Mouse (Mus musculus): ENCODE results near the gene Slc38a6. TPM values are rescaled to one million over a fixed set of nuclear protein-coding genes. Genes with fewer than 3 reads are reported as not detected.
A peak's percentile ranks its signal among the peaks of the same experiment; 100 is the strongest.

Gene Slc38a6
- total RNA-seq, 2 experiments from 2014 or later = 1.7 to 3.6 TPM

DNA sequence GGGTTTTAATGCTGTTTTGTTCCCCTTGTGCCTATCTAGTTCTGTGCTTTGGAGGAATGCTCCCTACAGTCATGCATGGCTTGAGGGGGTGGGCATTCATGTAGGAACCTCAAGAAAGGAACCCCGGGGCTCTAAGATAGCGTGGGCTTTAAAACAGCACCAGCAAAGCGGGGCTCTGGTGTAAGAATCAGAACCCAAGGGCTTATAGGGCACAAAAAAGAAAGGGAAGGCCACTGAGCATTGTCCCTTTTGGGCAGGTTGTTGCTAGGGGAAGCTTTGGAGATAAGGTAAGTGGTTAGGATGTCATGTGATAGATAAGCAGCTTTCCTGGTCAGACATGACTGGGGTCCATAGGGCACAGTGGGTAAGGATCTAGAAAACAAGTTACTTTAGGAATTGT, 2.0 kb downstream of the Slc38a6 start:
- intact Hi-C loops (cut with DNase I) = no loop called here
- H3K4me3 ChIP-seq = no peak overlapping the region
- no peak overlapping the region for H3K27ac ChIP-seq
- no peak for TF ChIP-seq CTCF (IDR thresholded peaks at IDR 0.05)
- no peak for DNase-seq

DNA sequence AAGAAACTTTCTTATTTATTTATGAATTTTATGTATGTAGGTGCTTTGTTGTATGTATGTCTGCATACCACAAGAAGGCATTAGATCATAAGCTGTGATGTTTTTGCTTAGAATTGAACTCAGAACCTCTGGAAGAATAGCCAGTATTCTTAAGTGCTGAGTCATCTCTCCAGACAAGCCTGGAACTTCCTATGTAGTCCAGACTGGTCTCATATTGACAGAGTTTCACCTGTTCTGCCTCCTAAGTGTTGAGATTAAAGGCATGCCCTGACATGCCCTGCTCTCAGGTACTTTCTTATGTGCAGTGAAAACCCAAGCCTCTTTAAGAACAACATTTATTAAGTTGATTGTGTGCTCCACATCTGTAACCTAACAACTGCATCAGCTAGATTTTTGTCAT, 8.3 kb downstream of the Slc38a6 start:
- intact Hi-C loops (cut with DNase I) = no loop called here
- TF ChIP-seq CTCF (IDR thresholded peaks at IDR 0.05) = no peak
- Histone ChIP-seq H3K4me3 (no peak overlapping the region), H3K27ac (no peak overlapping the region)
- DNase-seq = no peak

DNA sequence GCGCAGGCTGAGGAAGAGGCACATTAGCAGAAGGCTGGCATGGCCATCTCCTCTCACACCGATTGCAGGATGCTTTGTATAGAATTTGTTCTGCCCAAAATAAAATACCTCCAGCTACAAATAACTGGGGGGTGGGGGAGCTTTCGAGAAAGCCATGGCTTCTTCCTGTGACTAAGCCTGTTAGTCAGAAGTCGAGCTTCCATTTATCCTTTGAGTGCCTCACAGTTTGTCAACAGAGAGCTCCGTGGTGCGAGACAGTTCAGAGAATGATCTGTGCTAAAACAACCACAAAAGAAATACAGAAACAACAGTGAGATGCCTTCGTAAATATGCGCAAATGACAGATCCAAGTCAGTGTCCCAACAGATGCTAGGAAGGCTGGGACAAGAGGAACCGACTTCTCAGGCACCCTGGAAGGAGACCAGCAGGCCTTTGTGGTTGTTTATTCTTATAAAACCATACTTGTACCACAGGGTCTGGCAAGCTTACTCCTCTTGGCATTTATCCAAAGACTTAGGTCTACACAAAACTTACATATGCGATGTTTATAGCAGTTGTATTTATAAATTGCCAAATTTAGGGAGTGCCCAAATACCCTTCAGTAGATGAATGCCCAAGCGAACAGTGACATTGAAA, 9.0 kb downstream of the Slc38a6 start:
- intact Hi-C loops (cut with DNase I) = no loop called here
- no peak overlapping the region for H3K27ac ChIP-seq
- no peak overlapping the region for H3K4me3 ChIP-seq
- no peak for DNase-seq
- TF ChIP-seq CTCF (IDR thresholded peaks at IDR 0.05) = no peak

DNA sequence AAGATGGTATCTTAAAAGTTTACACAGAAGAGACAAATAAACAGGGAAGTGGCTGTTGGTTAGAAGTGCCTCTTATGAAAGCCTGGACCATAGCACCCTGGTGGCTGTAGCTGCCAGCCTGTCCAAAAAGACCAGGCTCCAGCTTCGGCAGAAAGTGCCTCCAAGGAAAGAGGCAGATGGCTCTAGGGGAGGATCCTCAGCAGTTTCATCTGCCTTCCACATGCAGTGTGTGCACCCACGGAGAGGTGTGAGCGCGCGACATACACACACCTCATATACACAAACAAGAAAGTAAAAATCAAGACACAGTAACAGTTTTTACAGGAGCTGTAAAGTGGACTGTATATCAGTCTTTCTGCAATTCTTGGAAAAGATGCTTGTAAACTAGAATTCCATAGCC, 12.0 kb downstream of the Slc38a6 start:
- intact Hi-C loops (cut with DNase I) = no loop called here
- Histone ChIP-seq H3K27ac (no peak overlapping the region), H3K4me3 (no peak overlapping the region)
- no peak for DNase-seq
- no peak for TF ChIP-seq CTCF (IDR thresholded peaks at IDR 0.05)

DNA sequence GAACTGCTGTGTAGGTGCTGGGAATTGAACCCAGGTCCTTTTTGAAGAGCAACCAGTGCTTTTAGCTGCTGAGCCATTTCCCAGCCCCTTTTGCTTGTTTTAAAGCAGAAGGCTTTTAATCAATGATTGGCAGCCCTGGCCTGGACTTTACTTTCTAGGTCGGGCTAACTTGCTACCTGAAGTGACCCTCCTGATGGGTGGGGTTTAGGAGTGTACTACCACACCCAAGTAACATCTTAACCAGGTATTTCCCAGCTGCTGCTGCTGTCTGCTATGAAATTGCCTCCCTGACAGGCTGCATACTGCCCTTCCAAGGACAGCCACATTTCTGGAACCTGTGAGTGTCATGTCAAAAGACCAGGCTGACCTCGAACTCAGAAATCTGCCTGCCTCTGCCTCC, 14.0 kb downstream of the Slc38a6 start:
- TF ChIP-seq CTCF (IDR thresholded peaks at IDR 0.05) = no peak
- Histone ChIP-seq H3K4me3 (no peak overlapping the region), H3K27ac (no peak overlapping the region)
- intact Hi-C loops (cut with DNase I) = no loop called here
- no peak for DNase-seq

DNA sequence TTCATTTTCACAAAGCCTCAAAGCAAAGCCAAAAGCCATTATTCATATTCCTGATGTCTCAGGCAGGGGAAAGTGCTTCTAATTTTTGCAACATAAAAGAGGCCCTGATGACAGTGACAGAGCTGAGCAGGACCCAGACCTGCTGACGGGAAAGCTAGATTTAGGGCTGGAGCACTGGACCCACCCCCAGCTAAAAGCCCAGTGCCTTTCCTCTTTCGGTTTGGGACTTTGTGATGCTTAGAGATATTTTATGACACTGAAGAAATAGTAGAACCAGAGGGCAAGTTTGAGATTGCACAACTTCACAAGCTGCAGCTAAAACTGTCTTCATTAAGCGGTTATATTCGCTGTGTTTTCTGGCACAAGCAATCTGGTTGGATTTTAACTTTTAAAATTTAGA, 18.1 kb downstream of the Slc38a6 start:
- peak overlapping the region; percentile 51 for H3K4me3 ChIP-seq
- intact Hi-C loops (cut with DNase I) = no loop called here
- peak overlapping the region; percentile 80 for H3K27ac ChIP-seq
- peak; percentile 36 for DNase-seq
- TF ChIP-seq CTCF (IDR thresholded peaks at IDR 0.05) = no peak

DNA sequence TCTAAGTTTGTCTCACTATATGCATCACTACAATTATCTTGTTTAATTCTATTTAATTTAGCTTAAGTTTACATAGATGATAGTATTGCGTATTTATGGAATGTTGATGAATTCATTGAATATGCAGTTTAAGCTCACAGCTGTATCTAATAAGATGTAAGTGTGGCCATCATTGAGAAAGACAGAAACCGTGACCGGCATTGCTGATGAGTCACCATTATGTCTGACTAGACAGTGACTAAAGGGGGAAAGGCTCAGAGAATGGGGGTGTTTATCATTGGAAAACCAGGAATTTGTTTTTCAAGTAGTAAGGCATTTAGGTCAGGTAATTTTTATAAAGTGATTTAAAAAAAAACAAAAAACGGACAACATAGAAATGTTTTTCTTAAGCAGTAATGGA, 21.2 kb downstream of the Slc38a6 start:
- intact Hi-C loops (cut with DNase I) = no loop called here
- DNase-seq = no peak
- TF ChIP-seq CTCF (IDR thresholded peaks at IDR 0.05) = no peak
- H3K27ac ChIP-seq = no peak overlapping the region
- no peak overlapping the region for H3K4me3 ChIP-seq

DNA sequence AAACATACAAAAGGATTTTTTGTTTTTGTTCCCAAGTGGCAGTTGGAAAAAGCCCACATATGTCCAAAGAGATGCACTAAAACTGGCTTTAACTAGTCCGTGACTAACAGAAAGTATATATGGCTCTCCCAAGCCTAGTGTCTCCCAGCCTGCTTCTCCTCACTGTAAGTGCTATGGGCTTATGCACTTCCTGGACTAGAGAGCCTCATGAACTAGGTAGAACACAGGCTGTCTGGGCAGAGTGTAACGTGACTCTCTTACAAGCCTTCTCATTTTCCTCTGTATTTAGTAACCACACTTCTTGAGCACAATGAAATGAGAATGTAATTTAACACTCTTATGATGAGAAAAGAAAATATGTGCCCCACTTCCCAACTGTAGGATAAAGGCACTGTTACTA, 22.1 kb downstream of the Slc38a6 start:
- Histone ChIP-seq H3K4me3 (no peak overlapping the region), H3K27ac (no peak overlapping the region)
- intact Hi-C loops (cut with DNase I) = no loop called here
- TF ChIP-seq CTCF (IDR thresholded peaks at IDR 0.05) = no peak
- DNase-seq = no peak

DNA sequence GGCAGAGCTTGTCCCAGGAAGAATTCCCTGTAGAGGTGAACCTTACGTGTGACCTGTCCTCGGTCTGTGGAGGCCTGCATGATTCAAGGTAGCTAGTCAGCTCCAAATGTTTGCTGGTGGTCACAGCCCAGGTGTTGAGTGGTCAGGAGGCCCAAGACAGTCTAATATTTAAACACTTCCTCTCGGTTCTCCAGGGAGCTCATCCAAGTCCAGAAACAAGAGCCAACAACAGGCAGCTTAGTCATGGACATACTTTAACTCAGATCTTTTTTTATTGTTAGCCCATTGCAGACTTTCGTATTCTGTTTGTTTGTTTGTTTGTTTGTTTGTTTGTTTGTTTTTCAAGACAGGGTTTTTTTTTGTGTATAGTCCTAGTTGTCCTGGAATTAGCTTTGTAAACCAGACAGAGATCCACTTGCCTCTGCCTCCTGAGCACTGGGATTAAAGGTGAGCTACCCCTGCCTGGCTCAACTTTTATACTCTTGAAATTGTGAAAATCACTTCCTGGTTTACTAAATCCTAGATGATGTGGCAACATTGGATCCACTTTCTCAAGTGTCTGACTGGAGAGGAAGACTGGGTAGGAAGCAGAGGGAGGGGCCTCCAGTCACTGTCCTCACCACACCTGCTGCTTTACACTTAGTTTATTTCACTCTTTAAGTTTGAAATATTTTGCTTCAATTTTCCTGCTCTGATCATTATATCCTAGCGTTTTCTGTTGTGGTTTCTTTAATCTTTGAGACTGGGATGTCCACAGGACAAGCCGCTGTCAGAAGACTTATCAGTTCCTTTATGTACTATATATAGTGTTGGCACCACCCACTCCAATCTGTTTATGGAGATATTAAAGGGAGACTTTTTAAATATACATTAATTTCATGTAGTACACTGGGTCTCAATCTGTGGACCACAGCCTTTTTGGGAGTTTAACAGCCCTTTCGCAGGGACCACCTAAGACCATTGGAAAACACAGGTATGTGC, 31.4 kb downstream of the Slc38a6 start:
- DNase-seq = no peak
- TF ChIP-seq CTCF (IDR thresholded peaks at IDR 0.05) = no peak
- Histone ChIP-seq H3K4me3 (no peak overlapping the region), H3K27ac (no peak overlapping the region)
- intact Hi-C loops (cut with DNase I) = no loop called here

DNA sequence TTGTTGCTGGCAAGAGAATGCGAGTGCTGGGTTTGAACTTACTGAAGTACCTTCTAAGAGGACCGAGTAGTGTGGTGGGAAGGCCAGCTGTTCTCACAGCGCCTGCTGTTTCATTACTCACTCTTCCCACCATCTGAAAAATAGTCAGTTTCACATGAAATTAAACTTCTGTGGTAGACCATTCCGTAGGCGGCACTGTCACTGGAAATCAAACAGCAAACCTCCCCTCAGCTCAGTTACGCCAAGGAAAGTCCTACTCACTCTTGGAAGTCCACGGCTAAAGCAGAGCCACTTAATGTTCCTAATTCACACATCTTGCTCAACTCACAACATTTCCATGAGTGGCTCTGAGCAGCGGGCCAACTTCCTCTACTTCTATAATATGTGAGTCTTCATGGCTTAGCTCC, 37.6 kb downstream of the Slc38a6 start:
- no peak for DNase-seq
- TF ChIP-seq CTCF (IDR thresholded peaks at IDR 0.05) = no peak
- Histone ChIP-seq H3K4me3 (no peak overlapping the region), H3K27ac (peak overlapping the region; percentile 90)
- intact Hi-C loops (cut with DNase I) = loop anchor here (2.0 to 10.0 kb wide), 4 partner anchors 37 to 303 kb away; partner anchors contain the start of genes Slc38a6 and Trmt5

DNA sequence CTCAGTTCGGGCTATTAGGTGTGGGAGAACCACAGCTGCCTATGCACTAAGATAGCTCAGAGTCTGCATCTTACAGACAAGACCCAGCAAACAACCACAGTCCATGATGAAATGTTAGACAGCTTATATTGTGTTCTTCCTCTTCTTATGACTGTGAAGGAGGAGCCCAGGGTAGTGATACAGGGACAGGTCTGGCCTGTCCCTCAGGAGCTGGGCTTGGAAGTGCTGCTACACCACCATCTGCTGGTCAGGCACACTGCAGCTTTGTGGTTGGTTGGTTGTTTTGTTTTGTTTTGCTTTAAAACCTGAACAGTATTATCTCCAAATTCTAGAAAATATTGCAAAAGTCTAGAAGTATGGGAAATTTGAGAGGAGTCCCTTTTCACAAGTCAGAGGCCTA, 38.2 kb downstream of the Slc38a6 start:
- intact Hi-C loops (cut with DNase I) = loop anchor here (1.0 to 10.0 kb wide), 5 partner anchors 38 to 304 kb away; partner anchors contain the start of genes Six1, Slc38a6 and Trmt5
- peak overlapping the region; percentile 90 for H3K27ac ChIP-seq
- TF ChIP-seq CTCF (IDR thresholded peaks at IDR 0.05) = peak; percentile 81
- 0 out of 2 replicates have a peak overlapping the region, but pooled peaks have one; percentile 14 for H3K4me3 ChIP-seq
- DNase-seq = peak; percentile 80

DNA sequence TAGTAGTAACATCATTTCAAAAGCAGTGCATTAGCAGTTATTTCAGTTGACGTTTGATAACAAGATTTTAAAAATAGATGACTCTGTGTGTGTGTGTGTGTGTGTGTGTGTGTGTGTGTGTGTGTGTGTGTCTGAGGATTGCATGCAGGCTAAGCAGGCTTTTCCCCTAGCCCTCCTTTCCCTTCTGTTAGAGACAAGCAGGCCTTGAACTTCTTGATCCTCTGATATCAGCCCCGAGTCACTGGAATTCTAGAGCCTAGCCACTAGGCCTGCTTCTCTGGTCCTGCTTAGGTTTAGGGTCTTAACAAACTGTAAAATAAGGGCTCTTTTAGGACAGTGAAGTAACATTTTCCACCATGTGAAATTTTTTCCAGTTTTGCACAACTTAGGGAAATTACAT, 38.6 kb downstream of the Slc38a6 start:
- intact Hi-C loops (cut with DNase I) = loop anchor here (1.0 to 10.0 kb wide), 4 partner anchors 38 to 304 kb away; partner anchors contain the start of genes Six1, Slc38a6 and Trmt5
- Histone ChIP-seq H3K27ac (peak overlapping the region; percentile 90), H3K4me3 (no peak overlapping the region)
- no peak for DNase-seq
- TF ChIP-seq CTCF (IDR thresholded peaks at IDR 0.05) = no peak

DNA sequence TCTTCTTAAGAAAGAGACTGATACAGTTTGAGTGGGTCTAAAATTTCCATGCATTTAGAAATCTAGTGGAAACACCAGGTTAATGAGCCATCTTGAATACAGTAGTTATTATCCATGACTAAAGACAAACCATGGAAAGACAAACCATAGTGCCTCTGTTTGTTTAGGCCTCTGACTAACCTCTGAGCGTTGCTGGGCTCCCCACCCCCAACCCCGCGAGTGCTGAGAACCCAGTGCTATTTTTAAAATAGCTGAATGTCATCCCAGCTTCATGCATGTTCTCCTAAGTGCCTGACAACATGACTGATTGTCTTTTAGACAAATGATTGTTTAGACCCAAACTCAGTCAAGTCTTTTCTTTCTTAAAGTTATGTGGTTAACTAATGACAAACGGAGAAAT, 39.0 kb downstream of the Slc38a6 start:
- peak; percentile 78 for DNase-seq
- H3K4me3 ChIP-seq = no peak overlapping the region
- peak overlapping the region; percentile 90 for H3K27ac ChIP-seq
- intact Hi-C loops (cut with DNase I) = loop anchor here (1.0 to 10.0 kb wide), 4 partner anchors 39 to 305 kb away; partner anchors contain the start of genes Six1, Slc38a6 and Trmt5
- no peak for TF ChIP-seq CTCF (IDR thresholded peaks at IDR 0.05)
